Mouse (Mus musculus) C2C12 (cell line): Measurements from ENCODE around the gene Klhl21.

Experiments
- CTCF ChIP-seq: IDR thresholded peaks from one replicate; pipeline ENCODE4 v1.5.1; 2011; ENCODE audit not compliant: control insufficient read depth, insufficient read depth, insufficient read length
- USF1 ChIP-seq: IDR thresholded peaks from one replicate; pipeline ENCODE4 v1.6.1; 2011; ENCODE audit warnings: low read depth, mild to moderate bottlenecking, control low read depth, moderate library complexity

- TF ChIP-seq CTCF = no peak
- no peak for TF ChIP-seq USF1
Observed at GRCm38 (mm10) chr4:151980699-151981098, 27.9 kb upstream of the Klhl21 start.
